In genomic region chr4:22494924-22495323, GRCm38 (mm10) we compare ENCODE assay signal across 9 mouse cellular contexts. TPM values are rescaled to one million over a fixed set of nuclear protein-coding genes. Genes with fewer than 3 reads are reported as not detected.
DNase-seq lines count a peak whose midpoint lies in the region; ATAC-seq lines count a peak whose summit lies in the region.
"Had no signal": no experiment of that assay in that cellular context is flagged by ENCODE, and none has a peak within 500 bp of the region (broad histone marks: within the 10 kb centered on the region; RNA-seq: fewer than 3 reads in every experiment).

No protein-coding gene starts in this region.

- H3K27me3 ChIP-seq in heart, embryonic 16.5 days (ENCODE audit: control insufficient read depth, insufficient read depth, low read length), result peaks cover 83% of the 10 kb centered on the region
- H3K27me3 ChIP-seq in intestine, embryonic 14.5 days (replicated peaks; ENCODE audit: control insufficient read depth, insufficient read depth, low read length), result peaks cover 99% of the 10 kb centered on the region
- H3K27me3 ChIP-seq in liver, embryonic 15.5 days, result peaks cover 95% of the 10 kb centered on the region
- H3K27me3 ChIP-seq in stomach, embryonic 16.5 days (ENCODE audit: control insufficient read depth, insufficient read depth, low read length), result peaks cover 84% of the 10 kb centered on the region

- intact Hi-C loops in heart, postnatal 25 days (cut with DNase I), result no loop called here

- no peak for ATAC-seq in heart, embryonic 16.5 days (replicated peaks; ENCODE audit: extremely low read depth, insufficient read depth, low FRiP score)
- ATAC-seq in intestine, embryonic 14.5 days (replicated peaks; ENCODE audit: low FRiP score, low TSS enrichment, low read depth), result no peak
- no peak; the same call in 1 of the 2 replicates for ATAC-seq in liver, embryonic 15.5 days (ENCODE audit: insufficient read depth)
- no peak for ATAC-seq in stomach, embryonic 16.5 days (ENCODE audit: insufficient read depth, low FRiP score)

- WGBS in heart, embryonic 16.5 days, result 1% methylated on average over 20 of the region's 20 CpGs
- under 1% methylated on average over 20 of the region's 20 CpGs for WGBS in intestine, embryonic 14.5 days
- under 1% methylated on average over 20 of the region's 20 CpGs for WGBS in liver, embryonic 15.5 days (ENCODE audit: insufficient replicate concordance)
- 1% methylated on average over 20 of the region's 20 CpGs for WGBS in stomach, embryonic 16.5 days

- no peaks in the 10 kb centered on the region for H3K36me3 ChIP-seq in heart, embryonic 16.5 days (ENCODE audit: control insufficient read depth, insufficient read depth)
- no peaks in the 10 kb centered on the region for H3K36me3 ChIP-seq in intestine, embryonic 14.5 days (ENCODE audit: control insufficient read depth, insufficient read depth, low read length)
- H3K36me3 ChIP-seq in liver, embryonic 15.5 days (replicated peaks), result no peaks in the 10 kb centered on the region
- H3K36me3 ChIP-seq in stomach, embryonic 16.5 days (ENCODE audit: control insufficient read depth, insufficient read depth, low read length), result no peaks in the 10 kb centered on the region

- no peaks in the 10 kb centered on the region for H3K9me3 ChIP-seq in heart, embryonic 16.5 days (replicated peaks; ENCODE audit: control insufficient read depth, low read length)
- no peaks in the 10 kb centered on the region for H3K9me3 ChIP-seq in intestine, embryonic 14.5 days (ENCODE audit: control insufficient read depth, low read length)
- H3K9me3 ChIP-seq in liver, embryonic 15.5 days (replicated peaks), result no peaks in the 10 kb centered on the region
- no peaks in the 10 kb centered on the region for H3K9me3 ChIP-seq in stomach, embryonic 16.5 days (replicated peaks; ENCODE audit: control insufficient read depth, low read length)

- peak overlapping the region; percentile 29; the same call in 1 of the 2 replicates for H3K4me2 ChIP-seq in heart, embryonic 16.5 days (ENCODE audit: low read depth, low read length)
- peak overlapping the region; percentile 18 for H3K4me2 ChIP-seq in intestine, embryonic 14.5 days (ENCODE audit: low read length)
- H3K4me2 ChIP-seq in liver, embryonic 15.5 days, result peak overlapping the region; percentile 29
- 0 out of 2 replicates have a peak overlapping the region, but pooled peaks have one; percentile 34 for H3K4me2 ChIP-seq in stomach, embryonic 16.5 days (ENCODE audit: low read depth, low read length)

- no peak for DNase-seq in heart, postnatal 25 days (ENCODE audit: low spot score)
- peak; percentile 90 for DNase-seq in embryo, embryonic 10.5 days (ENCODE audit: low spot score)
- peak; percentile 60 for DNase-seq in intestine, embryonic 14.5 days (ENCODE audit: low spot score)
- DNase-seq in thymus, adult 18-20 months, result no peak
- DNase-seq in ovary, postnatal 10 days (ENCODE audit: low spot score), result no peak

- no peak overlapping the region for H3K9ac ChIP-seq in heart, embryonic 16.5 days (ENCODE audit: low read length)
- no peak overlapping the region for H3K9ac ChIP-seq in intestine, embryonic 14.5 days (ENCODE audit: low read length)
- no peak overlapping the region for H3K9ac ChIP-seq in liver, embryonic 15.5 days
- H3K9ac ChIP-seq in stomach, embryonic 16.5 days (ENCODE audit: low read length), result no peak overlapping the region

- no peak overlapping the region for H3K27ac ChIP-seq in heart, embryonic 16.5 days (ENCODE audit: low read length)
- H3K27ac ChIP-seq in intestine, embryonic 14.5 days (ENCODE audit: low read depth), result no peak overlapping the region
- H3K27ac ChIP-seq in liver, embryonic 15.5 days (replicated peaks), result no peak overlapping the region
- no peak overlapping the region for H3K27ac ChIP-seq in stomach, embryonic 16.5 days (ENCODE audit: low read length)

- H3K4me1 ChIP-seq in heart, embryonic 16.5 days (ENCODE audit: control insufficient read depth, insufficient read depth, low read length), result peaks cover 22% of the 10 kb centered on the region
- H3K4me1 ChIP-seq in intestine, embryonic 14.5 days (replicated peaks; ENCODE audit: control insufficient read depth, insufficient read depth, low read length), result peaks cover 3% of the 10 kb centered on the region; the same call in 1 of the 2 replicates
- peaks cover 6% of the 10 kb centered on the region; the same call in 1 of the 2 replicates for H3K4me1 ChIP-seq in liver, embryonic 15.5 days (replicated peaks)
- peaks cover 11% of the 10 kb centered on the region; the same call in 1 of the 2 replicates for H3K4me1 ChIP-seq in stomach, embryonic 16.5 days (ENCODE audit: control insufficient read depth, insufficient read depth, low read length)

- peak overlapping the region; percentile 24 for H3K4me3 ChIP-seq in heart, embryonic 16.5 days (ENCODE audit: low read length)
- H3K4me3 ChIP-seq in intestine, embryonic 14.5 days (ENCODE audit: low read depth, low read length), result no peak overlapping the region
- no peak overlapping the region for H3K4me3 ChIP-seq in liver, embryonic 15.5 days (replicated peaks)
- H3K4me3 ChIP-seq in stomach, embryonic 16.5 days (replicated peaks; ENCODE audit: low read length), result peak overlapping the region; percentile 15; the same call in 1 of the 2 replicates

RNA-seq across cellular contexts. Expression of gene Pou3f2, which starts 6.8 kb away (rescaled TPM):
- polyA plus RNA-seq in heart, embryonic 16.5 days (2015; fragmentation: Nextera tagmentation; extraction: Ambion mirVana), result 0.03 TPM in 1 of 2 replicates, not detected in the other
- total RNA-seq in heart, postnatal 25 days (2021), result not detected
- not detected in 2 replicates for polyA plus RNA-seq in intestine, embryonic 14.5 days (2014; fragmentation: Nextera tagmentation; extraction: Ambion mirVana)
- 0.01 TPM in 1 of 2 replicates, not detected in the other for polyA plus RNA-seq in liver, embryonic 15.5 days (2015; fragmentation: Nextera tagmentation; extraction: Ambion mirVana)
- 0.03 TPM in 1 of 2 replicates, not detected in the other for polyA plus RNA-seq in stomach, embryonic 16.5 days (2015; fragmentation: Nextera tagmentation; extraction: Ambion mirVana)
- polyA plus RNA-seq: large intestine, adult 2 months had no signal

Comparison
In these comparisons a context has a peak if more than half of its experiments do, and no peak if none do; other contexts are left out.
1. H3K4me3 ChIP-seq: peak in heart, embryonic 16.5 days (single experiment) and stomach, embryonic 16.5 days (single experiment); none in intestine, embryonic 14.5 days (single experiment) and liver, embryonic 15.5 days (single experiment).
2. DNase-seq: peak in embryo, embryonic 10.5 days (single experiment) and intestine, embryonic 14.5 days (single experiment); none in heart, postnatal 25 days (single experiment), thymus, adult 18-20 months (0 of 2) and ovary, postnatal 10 days (single experiment).
3. Peak in every context shown above with its lines, with median percentiles within 50 percentile points of each other: H3K4me2 ChIP-seq.